Mouse (Mus musculus) layer of hippocampus, postnatal 36 days (tissue): ENCODE measurements around the gene 5830411N06Rik. TPM values are rescaled to one million over a fixed set of nuclear protein-coding genes. Genes with fewer than 3 reads are reported as not detected.
A peak's percentile ranks its signal among the peaks of the same experiment; 100 is the strongest.

Experiments
- DNase-seq, 2 experiments: peaks; one replicate each; pipeline ENCODE4 v3.0.0; 2022
- total RNA-seq, 2 experiments: library from RNA; stranded (reverse); gene quantifications; 2 replicates each; pipeline ENCODE4 v1.2.3; 2021

Gene 5830411N06Rik
- under 1 TPM; 0.17 to 0.18 TPM for total RNA-seq

DNA sequence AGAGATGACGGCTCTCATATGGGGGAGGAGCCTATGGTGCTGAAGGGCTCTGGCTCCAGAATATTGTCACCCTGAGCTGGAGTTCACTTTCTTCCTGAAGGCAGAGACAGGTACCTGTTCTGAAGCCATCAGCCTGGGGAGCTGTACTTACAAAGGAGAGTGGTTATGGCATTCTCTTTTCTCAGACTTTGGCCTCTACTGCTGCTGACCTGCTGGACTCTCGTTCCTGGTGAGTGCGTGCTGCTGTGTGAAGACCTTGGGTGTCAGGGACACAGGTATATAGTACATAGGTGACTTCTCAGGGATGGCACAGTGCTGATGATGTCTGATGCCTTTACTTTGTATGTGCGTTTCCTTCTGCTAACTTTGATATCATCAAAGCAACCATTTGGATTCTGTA is at the start of gene 5830411N06Rik:
Gene 5830411N06Rik, plus strand, starts transcription at position 69 of the 400 bp plus-strand sequence.
- DNase-seq: no peak

DNA sequence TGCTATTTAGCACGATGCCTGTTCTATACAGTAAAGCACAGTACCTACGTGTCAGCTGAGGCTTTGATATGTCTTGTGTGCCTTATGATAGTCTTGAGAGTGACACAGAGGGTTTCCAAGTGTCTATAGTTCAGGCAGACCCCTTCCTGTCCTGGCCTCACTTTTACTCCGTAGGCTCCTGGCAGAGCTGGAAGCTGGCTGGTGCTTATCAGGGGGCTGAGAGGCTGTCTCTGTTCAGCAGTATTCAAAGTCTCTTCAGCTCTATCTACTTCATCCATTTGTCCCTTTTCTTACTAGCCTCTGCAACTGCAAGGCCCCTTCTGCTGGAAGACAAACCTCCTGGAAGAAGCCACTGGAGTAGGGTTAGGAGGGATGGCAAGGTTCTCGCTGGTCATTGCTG is 46.0 kb upstream of the 5830411N06Rik start:
- DNase-seq: no peak

DNA sequence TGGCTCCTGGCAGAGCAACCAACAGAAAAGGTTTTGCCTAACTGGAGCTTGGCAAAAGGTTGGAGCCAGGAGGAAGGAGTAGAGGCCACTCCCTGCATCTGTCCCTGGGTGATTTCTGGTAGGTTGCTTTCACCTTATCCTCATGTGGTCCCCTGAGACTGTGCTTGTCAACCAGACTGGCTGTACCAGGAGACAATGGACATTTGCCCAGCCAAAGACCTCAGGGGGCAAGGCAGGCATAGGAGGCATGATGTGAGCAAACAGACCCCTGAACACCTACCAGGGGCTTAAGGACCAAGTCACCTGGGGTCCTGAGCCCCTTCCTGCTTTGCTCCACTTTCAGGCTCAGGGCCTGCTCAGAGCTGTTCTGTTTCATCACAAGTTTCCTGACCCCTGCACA is 41.2 kb upstream of the 5830411N06Rik start, which contains the start of gene Olfr524:
Gene Olfr524, minus strand, starts transcription at position 101 of the 400 bp plus-strand sequence.
- no peak for DNase-seq

DNA sequence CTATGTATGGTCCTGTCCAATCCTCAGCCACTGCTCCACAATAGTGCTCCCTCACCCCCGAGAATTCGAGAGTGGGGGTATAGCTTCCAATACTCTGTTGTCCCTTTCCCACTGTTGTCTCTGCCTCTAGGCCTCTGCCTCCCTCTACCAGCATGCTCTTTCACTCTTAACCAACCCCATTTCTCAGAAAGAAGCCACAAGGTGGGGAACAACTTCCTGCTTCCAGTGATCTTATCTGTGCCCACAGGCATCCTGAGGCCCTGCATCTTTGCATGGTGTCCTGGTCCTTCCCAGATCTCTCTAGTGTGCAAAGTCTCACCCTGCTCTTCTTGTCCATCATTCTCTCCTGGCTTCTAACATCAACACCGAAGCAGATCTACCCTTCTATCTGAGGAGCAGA is 40.2 kb upstream of the 5830411N06Rik start:
- DNase-seq: no peak

DNA sequence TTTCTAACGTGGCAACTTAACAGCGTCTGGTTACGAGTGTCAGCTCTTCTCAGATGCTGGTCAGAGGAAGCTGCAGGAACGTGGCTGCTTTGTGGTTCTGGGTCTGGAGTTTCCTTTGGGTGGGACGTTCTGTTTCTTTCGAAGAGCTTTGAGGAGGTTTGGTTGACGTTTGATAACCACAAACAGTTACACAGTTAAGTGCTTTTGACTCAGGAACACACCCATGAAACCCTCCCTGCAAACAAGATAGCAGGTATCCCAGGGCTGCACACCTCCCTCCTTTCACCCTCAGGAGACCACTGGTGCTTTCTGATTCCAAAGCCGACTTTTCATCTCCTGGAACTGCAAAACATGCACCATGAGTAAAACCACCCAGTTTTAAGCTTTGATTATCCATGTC is 38.9 kb upstream of the 5830411N06Rik start:
- no peak for DNase-seq

DNA sequence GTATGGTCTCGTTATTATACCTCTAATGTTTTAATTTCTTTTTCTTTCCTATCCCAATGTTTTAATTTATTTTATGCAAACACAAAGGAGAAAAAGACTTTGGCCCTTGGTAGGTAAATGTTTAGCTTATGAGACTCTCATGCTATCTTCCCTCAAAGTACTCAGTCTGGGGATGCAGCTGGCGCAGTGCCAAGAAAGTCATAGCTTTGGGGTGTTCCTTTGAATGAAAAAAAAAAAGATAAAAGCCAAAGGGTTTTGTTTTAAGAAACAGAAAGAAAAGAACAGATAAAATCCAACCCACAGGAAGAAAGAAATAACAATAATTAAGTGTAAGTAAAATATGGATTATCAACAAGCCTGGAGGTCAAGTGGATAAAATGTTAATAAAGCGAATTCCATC is 38.4 kb upstream of the 5830411N06Rik start:
- DNase-seq: no peak

DNA sequence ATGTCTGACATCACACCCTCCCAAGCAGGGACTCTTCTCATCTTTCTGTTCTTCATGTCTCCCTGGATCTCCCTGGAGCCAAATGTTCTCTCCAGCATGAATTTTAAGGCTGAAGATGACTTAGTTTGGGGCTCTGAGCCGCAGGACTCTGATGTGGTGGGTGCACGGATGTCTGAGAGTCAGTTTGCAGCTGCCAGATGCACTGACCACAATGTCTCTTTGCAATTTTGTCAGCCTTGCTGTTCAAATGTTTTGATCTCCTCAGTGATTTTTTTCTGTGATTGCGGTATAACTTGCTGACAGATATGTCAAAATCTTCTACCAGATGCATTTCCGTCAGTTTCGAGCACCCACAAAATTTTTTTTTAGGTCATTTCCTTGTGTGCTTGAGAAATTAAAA is 33.2 kb upstream of the 5830411N06Rik start:
- DNase-seq: no peak

DNA sequence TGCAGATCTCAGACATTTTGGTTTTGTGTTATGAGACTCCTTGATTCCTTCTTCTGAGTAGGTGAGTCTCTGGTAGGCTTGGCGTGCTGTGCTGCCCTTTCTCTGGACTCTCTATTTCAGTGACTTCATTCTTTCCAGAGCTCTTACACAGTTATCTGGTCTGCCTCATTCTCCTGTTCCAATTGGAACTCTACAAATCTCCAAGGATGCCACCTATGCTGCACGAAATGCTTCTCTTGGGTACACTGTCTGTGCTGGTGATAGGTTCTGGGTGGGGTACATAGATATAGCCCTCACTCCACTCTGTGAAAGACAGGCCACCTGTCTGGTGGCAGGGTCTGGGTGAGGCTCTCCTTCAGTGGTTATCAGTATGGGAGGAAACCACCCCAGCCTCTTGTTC is 29.1 kb upstream of the 5830411N06Rik start, which contains the start of gene Cd163l1:
Gene Cd163l1, plus strand, starts transcription at position 301 of the 400 bp plus-strand sequence.
- no peak for DNase-seq

DNA sequence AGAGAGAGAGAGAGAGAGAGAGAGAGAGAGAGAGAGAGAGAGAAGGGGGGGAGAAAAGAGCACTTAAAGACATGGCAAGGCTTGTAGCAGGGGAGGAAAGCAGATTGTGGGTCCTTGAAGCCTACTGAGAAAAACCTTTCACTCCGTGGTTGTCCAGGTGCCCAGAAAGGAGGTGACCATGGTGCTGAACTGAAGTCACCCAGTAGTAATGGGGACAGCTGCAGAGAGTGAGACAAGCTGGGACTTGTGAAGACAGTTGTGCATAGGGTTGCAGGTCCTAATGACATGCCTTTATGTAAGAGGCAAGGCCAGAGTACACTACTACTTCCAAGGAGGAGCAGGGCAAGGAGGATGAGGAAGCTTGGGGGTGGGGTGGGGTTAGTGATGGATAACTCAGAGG is 27.8 kb upstream of the 5830411N06Rik start:
- no peak for DNase-seq

DNA sequence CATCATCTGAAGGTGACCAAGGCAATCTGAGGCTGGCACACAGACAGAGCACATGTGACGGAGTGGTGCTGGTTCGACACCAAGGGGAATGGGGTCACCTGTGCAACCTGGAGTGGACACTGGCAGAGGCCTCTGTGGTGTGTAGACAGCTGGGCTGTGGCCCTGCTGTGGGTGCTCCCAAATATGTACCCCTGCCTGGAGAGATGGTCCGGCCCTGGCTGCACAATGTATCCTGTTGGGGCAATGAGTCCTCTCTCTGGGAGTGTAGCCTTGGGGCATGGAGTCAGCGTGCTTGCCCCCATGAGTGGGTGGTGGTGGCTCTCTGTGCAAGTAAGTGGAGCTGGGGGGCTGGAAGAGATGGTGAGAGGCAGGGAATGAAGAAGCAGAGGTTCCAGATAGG is 26.7 kb upstream of the 5830411N06Rik start:
- no peak for DNase-seq

DNA sequence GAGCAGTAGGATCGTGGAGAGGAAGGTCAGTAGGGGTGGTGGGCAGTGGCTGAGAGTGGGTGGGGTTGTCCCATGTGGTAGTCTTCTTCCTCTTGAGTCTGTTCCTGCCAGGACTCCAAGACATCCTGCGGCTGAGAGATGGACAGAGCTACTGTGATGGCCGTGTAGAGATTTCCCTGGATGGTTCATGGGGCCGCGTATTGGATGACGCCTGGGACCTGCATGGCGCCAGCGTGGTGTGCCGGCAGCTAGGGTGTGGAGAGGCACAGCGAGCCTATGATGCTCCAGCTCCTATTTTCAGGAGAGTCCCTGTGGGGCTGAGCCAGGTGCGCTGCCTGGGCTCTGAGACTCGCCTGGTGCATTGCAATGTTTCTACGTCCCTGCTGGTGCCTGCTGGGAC is 22.9 kb upstream of the 5830411N06Rik start:
- DNase-seq: no peak

DNA sequence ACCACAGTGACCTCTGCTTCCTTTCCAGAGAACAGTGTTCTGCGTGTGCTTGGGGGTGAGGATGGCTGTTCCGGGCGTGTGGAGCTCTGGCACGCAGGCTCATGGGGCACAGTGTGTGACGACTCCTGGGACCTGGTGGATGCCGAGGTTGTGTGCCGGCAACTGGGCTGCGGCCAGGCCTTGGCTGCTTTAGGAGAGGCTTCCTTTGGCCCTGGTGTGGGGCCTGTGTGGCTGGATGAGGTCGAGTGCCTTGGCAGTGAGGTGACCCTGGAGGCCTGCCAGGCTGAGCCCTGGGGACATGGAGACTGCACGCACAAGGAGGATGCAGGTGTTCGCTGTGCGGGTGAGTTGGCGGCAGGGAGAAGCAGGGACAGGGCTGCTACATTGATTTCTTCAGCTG is 18.6 kb upstream of the 5830411N06Rik start:
- DNase-seq: no peak

DNA sequence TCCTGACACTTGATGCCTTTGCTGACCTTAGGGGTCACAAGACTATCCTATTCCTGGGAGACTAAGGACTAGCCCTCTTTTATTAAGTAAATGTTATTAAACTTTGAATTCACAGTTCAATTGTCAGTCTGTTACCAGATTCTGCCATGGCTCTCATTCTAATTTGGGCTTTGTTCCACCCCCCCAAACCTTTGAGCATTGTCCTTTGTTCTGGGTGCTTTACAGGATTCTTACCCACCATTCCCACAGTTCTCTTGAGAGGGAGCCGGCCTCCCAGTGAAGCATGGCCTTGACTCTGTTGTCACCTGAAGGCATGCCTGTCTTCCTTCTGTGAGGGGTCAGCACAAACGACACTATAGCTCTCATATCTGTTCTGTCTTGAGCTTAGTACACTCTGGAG is 16.1 kb upstream of the 5830411N06Rik start:
- no peak for DNase-seq

DNA sequence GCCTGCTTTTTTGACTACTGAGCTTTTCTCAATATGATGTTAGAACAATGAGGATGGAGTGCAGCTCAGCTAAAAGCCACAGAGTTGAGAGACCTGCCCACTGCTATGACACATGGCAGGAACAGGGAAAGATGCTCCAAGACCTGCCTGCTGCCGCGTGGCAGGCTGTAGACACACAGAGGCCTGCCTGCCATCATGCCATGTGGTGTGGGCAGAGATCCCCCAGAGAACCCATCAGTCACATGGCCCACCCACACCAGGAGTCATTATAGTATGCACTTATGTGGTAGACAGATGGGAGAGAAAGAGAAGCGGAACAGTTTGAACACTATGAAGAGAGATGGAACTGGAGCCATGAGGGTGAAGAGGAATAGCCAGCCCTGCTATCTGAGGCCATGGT is 13.4 kb upstream of the 5830411N06Rik start:
- DNase-seq: peak; percentile 58 to 62

DNA sequence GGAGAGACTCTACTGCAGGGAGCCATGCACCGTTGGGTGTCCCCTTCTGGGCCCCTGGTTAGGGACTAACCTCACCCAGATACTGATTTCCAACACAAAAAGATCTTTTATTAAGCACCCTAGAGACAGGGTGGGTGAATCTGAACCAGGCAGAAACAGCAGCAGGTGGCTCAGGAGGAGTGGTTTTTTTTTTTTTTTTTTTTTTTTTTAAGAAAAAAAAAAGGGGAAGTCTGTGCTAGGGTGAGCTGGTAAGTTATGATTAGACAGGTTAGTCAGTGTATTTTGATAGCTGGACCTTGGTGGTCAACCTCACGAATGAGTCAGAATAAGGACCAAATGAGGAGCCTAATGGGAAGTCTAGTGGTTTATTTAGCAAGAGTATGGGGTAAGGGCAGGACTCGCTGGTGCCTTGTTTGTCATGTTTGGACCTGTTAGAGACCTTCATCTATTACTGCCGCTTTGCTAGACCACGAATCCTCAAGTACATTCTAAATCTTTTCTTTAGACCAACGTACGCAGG is 6.8 kb downstream of the 5830411N06Rik start:
- no peak for DNase-seq

DNA sequence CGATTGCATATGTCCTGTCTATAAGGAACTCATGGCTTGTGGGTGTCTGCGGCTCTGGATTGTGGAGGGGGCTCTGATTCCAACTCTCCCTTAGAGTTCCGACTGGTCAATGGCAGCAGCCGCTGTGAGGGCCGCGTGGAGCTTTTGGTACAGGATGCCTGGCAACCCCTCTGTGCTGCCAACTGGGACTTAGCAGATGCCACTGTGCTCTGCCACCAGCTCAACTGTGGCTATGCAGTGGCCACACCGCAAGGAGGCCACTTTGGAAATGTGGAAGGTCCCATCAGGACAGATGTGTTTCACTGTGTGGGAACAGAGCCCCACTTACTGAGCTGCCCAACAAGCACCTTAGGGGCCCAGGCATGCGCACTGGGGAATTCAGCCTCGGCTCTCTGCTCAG is 48.7 kb downstream of the 5830411N06Rik start:
- DNase-seq: no peak

DNA sequence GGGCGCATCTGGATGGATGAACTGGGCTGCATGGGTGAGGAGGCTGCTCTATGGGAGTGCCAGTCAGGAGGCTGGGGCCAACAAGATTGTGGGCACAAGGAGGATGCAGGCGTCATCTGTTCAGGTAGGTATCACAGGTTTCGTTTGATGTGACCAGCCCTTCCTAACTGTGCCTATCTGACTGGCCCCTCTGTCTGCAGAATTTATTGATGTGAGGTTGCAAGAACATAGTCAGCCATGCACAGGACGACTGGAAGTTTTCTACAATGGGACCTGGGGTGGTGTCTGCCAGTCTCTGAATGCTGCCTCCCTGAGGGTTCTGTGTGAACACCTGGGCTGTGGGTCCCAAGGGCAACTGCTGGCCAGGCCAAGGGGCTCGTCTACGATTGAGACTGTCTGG is 49.8 kb downstream of the 5830411N06Rik start:
- no peak for DNase-seq

DNA sequence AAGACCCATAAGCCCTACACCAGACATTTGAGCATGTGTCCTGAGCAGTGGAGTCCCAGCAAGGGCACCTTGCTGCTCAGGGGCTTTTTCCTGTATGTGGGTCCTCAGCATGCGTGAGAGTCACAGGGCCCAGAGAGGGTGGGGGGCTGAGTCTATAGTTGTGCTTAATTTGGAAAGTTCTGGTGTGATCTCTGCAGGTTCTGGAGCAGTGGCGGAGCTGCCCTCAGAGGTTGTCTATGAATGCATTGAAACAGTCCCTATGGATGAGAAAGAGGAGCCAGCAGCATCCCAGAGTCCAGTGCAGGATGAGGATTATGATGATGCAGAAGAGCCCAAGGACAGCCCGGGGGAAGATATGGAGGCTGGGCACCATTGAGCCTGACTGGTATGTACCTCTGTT is 52.3 kb downstream of the 5830411N06Rik start:
- DNase-seq: no peak

DNA sequence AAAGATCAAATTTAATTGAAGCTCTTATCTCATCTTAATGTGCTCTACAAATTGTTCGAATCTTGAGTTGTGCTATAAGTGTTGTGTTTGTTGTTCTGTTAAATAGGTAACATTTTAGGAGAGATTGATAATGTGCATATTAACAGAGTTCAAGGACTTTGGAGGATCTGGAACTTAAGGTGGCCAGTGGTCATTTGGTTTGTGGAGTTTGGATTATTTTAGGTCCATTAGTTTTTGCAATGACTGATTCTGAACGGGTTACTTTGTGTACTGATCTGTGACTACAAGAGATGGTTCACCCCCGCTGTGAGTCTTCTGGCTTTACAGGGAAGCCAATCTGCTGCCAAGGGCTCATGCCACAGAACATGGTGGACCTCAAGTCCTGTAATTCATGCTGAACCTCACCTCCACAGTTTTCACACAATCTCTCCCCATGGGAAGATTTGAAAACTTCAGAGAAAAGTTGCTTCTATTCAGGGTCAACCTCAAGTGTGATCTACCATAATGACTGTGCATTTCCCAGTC is 72.8 kb downstream of the 5830411N06Rik start:
- DNase-seq: no peak

DNA sequence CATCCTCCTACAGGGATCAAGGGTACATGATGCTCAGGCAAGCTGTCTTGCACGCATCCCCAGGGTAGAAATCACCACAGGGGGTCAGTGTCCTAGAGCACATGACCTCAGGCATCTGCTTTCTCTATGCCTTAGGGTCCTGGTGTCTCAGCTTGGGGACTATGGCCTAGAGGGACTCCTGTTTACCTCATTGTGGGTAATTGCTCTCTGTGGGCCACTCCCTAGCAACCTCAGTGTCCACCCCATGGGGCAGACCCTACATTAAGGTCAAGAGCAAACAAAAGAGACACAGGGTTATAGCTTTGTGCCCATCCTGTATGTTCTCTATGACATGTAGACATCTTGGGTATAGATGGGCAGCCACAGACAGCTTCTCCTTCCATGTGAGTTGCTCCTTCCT is 73.5 kb downstream of the 5830411N06Rik start, which contains the start of gene Olfr525:
Gene Olfr525, plus strand, starts transcription at position 301 of the 400 bp plus-strand sequence.
- DNase-seq: no peak

DNA sequence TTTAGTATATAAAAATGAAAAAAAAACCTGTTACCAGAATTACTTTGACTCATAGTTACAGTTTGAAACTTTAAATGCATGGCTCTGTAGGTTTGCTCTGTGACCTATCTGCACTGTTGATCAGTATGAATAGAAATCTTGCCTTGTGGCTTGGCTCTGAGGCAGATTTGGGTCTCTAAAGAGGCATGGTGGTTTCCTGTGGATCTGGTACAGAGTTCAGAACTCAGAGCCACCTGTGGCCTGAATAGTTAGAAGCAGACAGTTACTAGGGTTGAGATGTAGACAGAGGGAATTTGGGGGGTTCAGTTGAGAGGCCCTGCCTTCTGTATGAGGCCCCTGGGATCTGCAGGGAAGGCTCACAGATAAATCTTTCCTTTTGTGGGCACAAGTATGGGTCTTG is 74.1 kb downstream of the 5830411N06Rik start:
- no peak for DNase-seq

DNA sequence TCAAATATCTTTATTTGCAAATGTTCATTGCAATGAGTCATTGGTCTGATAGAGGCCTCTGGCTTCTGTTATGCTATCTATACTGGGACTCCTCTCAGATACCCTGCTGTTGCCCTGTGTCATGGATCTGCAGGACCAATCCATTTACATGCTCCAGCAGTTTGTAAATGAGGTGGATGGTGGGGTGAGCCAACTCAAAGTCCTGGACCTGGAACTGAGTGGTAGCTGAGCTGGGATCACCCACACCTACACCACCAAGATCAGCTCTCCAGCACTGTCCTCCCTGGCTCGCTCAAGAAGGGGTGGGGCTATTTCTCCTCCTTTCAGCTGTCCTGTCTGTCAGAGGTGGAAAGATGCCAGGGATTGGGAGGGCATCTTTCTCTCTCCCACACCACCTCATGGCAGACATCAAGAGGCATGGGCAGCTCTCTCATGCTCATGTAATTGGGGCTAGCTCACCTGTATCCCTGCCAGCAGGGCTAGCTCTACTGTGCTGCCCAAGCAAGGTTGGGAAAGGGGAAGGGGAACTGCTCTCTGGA is 82.8 kb downstream of the 5830411N06Rik start:
- no peak for DNase-seq

DNA sequence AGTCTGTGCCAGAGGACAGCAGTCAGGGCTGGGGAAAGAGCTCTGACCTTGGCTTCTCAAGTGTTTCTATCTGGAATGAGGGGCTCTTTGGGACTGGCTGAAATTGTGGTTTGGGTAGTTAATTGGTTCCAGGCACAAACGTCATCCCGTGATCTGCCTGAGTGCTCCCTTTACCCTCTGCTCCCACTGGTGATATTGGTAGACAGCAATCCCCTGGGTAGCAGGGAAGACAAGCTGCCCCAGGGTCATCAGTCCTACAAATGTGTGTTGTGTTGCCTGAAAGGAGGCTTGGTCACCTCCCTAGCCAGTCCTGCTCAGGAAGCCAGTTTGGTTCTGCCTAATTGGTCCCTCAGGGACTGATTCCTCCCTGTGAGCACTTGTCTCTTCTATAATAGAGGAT is 86.6 kb downstream of the 5830411N06Rik start, which contains the start of gene Olfr527:
Gene Olfr527, plus strand, starts transcription at position 301 of the 400 bp plus-strand sequence.
- DNase-seq: no peak
